Mouse (Mus musculus): Measurements from ENCODE around the gene Eif3c.

DNA sequence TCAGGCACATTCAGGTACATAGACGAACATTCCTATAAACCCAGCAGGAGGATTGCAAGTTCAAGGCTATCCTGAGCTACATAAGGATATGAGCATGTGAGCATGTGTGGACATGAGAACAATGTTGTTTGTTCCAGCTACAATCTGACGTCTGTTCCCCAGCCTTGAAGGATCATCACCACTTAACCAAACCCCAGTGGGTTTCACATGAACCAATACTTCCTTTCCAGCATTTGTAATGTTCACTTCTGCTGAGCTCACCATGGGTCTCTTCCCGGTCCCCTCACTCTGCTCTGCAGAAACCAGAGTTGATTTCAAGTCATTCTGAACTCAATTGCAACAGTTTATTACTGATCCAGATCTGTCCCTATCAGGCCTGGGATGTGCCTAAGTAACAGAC lies 36.4 kb upstream of the Eif3c start:
- TF ChIP-seq CTCF (IDR thresholded peaks at IDR 0.05; ENCODE audit: borderline replicate concordance, insufficient read depth, low read depth, low read length) (no peak), POLR2A (IDR thresholded peaks at IDR 0.05; ENCODE audit: borderline replicate concordance, insufficient read depth, low read length) (no peak)

Measured in cerebellum, adult 2 months (tissue).